Mouse (Mus musculus) liver, embryonic 14.5 days (tissue): ENCODE measurements around the gene Gpx3.

Experiments used
- CTCF ChIP-seq: IDR thresholded peaks from 2 replicates; pipeline ENCODE4 v1.5.1; 2016; ENCODE audit warnings: antibody characterized with exemption, low read depth, control low read depth
- EP300 ChIP-seq: IDR thresholded peaks from 2 replicates; pipeline ENCODE4 v1.6.1; 2016; ENCODE audit warnings: antibody characterized with exemption, low read depth

DNA sequence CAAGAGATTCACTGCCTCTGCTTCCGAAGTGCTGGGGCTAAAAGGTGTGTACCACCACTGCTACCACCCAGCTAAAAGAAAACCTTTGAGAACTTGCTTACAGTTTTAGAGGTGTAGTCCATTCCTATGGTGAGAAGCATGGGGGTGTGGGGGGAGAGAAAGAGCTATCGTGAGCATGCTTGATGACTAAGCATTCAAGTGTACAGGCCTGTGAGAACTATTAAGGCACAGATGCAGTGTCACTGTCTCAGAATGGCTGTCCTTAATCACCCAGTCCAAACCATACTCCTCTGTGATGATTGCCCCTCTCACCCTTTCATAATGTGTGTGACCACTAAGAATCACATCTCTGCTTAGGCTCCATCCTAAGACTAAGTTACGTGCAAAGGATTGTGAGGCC, 32.9 kb upstream of the Gpx3 start:
- TF ChIP-seq CTCF (no peak), EP300 (no peak)
